Mouse (Mus musculus) spleen, postnatal 4 days (tissue): ENCODE results near the gene Adam10.
A peak's percentile ranks its signal among the peaks of the same experiment; 100 is the strongest.

Experiments used
- DNase-seq, 2 experiments: peaks; one replicate each; pipeline ENCODE4 v3.0.0; 2022; ENCODE audit warnings: low spot score in 2 of 2

Adam10 gene

DNA sequence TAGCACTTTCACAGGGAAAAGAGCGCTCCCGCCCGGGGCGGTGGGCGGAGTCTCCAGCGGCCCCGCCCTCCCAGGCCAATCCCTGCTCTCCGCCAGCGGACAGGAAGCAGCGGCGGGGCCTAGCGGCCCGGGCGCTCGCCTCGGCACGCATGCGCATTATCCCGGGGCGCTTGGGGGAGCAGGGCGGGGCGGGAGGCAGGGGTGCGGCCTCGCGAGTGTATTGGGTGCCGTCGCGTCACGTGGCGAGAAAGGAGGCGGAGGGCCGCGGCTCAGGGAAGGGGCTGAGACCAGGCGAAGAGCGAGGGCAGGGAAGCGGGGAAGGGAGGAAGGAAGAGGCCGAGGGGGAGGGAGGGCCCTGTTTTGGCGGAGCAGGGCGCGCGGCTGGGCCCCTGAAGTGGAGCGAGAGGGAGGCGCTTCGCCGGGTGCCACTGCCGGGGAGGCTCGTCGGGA, at the start of gene Adam10:
Gene Adam10, plus strand, starts transcription at position 316 of the 450 bp plus-strand sequence.
- DNase-seq = peak; percentile 100

DNA sequence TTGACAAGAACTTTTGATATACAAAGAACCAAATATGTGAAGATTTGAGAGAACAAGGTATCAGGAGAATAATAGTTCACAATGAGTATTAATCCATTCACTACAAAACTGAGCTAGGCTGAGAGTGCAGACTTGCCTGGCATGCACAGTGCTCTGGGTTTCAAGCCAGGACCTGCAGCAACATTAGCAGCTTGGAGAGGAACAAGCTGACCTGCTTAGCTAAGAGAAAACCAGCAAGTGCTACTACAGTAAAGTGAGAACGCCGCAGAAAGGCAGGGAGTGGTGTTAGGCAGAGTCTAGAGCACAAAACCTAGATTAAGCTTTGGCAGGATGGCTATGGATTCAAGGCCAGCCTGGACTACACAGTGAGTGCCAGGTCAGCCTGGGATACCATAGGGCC, 49.1 kb upstream of the Adam10 start:
- no peak for DNase-seq

DNA sequence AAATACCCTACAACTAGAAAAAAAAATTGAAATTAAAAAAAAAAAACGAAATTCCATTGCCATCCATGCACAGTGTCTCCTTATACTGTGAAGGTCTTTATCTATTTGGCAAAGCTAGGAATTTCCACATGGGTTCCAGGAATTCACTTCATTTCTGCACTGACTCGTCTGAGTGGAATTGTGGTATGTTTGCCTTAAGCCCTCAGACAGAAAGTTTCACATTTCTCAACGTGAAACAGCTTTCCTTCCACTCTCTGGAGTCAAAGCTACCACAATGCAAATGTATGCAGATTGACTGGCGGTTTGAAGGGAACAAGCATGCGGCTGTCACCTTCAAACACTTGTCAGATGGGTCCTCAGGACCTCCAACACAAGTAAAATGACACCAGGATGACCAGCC, 47.1 kb upstream of the Adam10 start:
- no peak for DNase-seq

DNA sequence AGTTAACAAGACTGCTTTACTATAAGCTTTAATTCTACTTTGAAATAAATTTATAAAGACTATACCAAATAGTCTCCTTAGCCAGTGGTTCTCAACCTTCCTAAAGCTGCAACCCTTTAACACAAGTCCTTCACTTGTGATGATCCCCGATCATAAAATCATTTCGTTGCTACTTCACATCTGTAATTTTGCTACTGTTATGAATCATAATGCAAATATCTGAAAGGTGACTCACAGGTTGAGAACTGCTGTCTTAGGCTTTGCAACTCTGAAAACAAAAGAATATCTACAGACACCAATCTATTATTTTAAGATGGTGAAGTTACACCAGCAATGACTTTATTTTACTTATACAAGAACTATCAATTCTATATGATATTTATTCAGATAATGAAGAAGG, 42.0 kb upstream of the Adam10 start:
- DNase-seq = no peak

DNA sequence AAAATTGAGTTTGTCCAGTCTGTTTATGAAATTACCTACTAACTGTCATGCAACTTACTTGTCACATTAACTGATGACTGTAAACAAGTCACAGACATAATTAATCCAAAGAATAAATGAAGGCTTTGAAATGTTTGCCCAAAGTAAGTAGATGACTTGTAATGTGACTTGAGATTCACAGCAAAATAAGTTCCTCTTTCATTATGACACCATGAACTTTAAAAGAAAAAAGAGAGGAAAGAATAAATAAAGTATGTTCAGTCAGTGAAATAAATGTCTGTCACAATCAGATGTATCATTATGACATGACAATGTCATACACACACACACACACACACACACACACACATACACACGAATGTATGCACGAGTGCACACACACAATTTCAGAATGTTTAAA, 28.5 kb upstream of the Adam10 start:
- no peak for DNase-seq

DNA sequence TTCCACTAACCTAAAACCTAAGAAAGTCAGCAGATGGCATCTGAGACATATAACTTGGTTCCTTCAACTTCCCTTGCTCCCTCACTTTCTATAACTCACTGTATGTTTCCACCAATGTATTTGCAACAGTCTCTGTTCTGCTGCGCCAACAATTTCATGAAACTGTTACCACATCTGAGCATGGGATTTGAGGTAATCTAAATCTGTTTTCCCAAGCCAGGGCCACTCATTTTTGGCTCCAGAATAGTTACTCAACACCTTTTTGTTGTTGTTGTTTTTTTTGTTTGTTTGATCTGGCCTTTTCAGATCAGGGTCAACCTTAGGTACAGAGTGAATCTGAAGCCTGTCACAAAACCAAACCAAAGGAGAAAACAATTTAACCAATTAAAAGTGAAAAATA, 27.8 kb upstream of the Adam10 start:
- DNase-seq = no peak

DNA sequence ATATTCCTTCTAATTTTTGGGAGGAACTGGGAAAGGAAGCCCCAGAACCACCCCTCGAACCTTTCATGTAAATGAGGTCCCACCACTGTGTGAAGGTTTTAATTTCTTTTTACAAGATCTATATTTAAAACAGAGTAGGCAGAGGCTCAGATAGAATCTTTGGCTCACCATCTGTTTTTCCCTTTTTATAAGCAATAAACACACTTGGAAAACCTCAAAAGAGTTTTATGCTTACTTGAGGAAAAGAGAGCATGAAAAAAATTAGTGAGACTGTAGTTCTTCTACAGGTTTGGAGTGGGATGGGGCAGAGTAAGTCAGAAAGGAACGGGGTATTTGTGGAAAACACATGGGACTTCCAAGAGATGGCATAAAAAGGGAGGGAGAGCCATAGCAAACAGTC, 26.6 kb upstream of the Adam10 start:
- peak in 1 of 2 experiments; percentile 39 for DNase-seq

DNA sequence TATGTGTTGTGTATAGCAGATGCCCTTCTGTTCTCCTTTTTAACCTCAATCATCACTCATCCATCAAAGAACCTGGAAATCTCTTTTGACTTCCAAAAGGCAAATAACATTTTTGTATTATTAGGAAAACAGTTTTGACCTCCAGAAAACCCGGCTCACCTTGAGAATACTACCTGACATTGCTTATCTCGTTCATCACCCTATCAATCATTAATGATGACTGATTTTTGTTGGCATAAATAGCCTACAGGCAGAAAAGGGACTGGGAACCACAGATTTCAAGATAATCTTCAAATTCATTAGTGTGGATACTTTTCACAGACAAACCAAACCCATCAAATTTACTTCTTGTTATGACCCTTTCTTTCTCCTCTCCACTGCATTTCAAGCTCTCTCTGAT, 24.9 kb upstream of the Adam10 start:
- no peak for DNase-seq

DNA sequence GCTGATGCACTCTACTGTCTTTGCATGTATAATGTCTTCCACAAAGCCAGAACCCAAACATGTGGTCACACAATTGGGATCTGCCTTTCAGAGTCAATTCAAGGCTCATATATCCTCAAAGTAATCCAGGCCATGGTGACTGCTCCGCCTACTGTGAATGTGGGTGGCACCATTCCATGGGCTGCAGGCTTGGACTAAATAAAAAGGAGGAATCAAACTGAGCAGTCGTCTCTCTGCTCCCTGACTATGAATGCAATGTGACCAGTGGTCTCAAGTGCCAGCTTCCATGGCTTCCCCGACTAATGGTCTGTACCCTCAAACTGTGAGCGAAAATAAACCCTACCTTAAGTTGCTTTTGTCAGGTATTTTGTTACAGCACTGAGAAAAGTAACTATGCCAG, 24.3 kb upstream of the Adam10 start:
- DNase-seq = peak in 1 of 2 experiments; percentile 49

DNA sequence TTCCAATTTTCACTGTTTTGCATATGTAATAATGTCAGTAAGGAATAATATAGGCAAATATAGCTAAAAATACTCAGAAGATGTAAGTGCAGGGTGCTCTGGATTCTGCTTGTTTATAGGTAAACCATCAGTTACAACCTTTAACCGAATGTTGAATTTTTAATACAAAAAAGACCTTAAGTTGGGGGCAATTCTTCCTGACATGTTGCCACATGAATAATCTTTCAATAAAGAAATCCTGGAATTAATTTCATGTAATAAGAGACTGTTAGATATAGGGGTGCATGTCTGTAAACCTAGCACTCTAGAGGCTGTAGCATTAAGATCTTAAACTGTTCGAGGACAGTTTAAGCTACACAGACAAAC, 23.1 kb upstream of the Adam10 start:
- DNase-seq = no peak

DNA sequence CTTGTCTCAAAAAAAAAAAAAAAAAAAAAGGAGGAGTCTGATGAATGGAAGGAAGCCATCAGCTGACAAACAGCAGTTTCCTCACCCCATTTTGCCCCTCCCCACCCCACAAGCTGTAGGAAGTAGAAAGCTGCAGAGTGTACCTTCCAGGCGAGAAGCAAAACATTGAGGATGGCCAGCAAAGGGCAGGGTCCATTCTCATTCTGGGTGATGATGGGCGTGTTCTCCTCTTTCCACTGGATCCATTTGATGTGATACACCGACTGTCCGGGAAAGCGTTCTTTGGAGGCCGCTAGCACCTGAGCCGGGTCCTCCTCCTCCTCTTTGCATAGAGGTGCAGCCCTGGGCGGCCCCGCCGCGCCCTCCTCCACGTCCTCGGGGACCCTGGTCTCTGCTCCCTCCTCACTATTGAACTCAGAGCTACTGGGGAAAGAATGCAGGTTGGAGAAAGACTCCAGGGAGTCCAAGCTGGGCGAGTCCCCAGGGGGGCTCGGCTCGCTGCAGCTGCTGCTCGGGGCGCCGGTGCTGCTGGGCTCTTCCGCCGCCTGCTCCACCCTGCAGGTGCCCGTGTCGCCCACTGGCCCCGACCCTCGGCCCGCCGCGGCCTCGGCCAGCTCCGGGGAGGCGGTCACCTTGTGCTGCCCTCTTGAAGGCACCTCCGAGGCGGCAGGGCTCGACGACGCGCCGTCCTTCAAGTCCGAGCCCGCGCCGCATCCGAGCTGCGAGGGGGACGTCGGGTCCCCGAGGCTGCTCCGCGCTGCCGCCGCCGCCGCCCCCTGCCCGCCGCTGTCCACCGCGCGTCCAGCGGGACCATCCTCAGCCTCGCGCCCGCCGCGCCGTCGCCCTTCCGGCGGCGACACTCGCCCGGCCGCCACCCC, 22.4 kb upstream of the Adam10 start, which contains the start of gene Gm10642:
Gene Gm10642, plus strand, starts transcription at position 122 of the 878 bp plus-strand sequence.
- DNase-seq = peak; percentile 63 to 84

DNA sequence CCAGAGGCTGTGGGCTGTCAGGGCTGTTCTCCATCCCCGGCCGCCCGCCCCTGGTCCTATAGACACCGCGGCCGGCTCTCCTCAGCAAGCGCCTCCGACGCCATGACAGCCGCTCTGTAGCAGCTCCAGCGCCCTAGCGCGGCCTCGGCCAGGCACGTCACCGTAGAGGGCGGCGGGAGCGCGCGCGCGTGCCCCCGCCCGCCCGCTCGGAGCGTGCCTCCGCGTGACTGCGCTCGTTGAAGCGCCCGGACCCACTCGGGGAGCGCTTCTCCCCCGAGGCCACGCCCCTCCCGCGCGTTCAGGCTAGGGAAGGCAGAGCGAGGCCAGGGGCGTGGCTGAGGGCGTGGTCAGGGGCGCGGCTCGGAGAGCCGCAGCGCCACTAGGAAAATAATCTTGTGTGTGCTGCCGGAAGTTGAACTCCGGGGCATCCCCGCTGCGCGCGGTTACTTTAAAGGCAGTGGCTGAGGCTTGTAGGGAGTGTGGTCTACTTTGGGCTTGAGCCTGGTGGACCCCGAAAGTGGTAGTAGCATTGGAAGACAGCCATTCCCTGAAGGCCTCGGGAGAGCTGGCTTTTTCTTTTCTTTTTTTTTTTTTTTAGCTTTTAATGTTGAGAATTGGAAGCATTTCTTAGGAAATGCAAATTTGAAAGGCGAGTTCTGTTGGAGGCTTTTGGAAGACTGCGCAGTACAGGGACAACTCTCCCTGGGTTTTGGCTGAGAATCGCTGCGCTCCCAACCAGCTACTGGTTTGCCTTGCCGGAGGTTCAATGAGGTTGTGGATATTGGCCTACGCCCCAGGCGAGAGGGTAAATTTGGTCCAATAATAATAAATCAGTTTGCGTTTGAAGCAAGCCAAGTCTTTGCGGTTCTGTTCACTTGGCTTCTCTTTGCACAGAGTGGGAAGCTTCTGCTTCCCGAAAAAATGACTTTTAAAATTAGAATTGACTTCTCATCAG, 21.5 kb upstream of the Adam10 start, which contains the start of gene Mindy2:
Gene Mindy2, minus strand, starts transcription at position 162 of the 955 bp plus-strand sequence.
- DNase-seq = peak; percentile 100

DNA sequence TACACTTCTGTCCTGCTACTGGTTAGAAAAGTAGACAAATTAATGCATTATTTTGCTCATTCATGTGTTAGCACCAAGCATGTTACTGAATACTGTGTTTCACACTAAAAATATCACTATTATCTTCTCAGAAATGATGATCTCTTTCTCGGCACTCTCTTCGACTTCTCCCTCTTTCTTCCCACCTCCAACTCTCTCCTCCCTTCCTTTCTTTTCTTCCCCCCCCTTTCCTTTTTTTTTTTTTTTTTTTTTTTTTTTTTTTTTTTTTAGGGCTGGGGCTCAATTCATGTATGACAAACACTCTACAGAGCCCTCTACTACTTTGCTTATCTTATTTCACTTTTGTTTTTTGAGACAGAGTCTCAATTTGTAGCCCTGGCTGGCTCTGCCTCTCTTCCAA, 20.5 kb upstream of the Adam10 start:
- peak in 1 of 2 experiments; percentile 42 for DNase-seq

DNA sequence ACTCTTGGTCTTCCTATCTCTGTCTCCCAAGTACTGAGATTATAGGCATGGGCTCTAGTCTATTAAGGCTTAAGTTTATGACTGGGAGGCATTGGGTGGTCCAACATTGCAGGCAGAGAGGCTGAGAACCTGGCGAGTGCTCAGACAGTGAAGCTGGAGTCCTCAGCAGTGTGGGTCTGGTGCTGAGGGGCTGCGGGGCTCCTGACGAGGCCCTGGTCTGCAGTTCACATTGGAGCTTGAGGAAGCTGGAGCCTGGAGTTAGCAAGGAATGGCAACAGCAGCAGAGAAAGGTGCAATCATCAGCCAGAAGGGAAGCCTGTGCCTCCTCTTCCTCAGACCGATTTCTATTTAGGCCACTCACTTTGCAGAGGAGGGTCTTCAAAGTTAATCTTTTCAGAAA, 13.9 kb upstream of the Adam10 start:
- no peak for DNase-seq

DNA sequence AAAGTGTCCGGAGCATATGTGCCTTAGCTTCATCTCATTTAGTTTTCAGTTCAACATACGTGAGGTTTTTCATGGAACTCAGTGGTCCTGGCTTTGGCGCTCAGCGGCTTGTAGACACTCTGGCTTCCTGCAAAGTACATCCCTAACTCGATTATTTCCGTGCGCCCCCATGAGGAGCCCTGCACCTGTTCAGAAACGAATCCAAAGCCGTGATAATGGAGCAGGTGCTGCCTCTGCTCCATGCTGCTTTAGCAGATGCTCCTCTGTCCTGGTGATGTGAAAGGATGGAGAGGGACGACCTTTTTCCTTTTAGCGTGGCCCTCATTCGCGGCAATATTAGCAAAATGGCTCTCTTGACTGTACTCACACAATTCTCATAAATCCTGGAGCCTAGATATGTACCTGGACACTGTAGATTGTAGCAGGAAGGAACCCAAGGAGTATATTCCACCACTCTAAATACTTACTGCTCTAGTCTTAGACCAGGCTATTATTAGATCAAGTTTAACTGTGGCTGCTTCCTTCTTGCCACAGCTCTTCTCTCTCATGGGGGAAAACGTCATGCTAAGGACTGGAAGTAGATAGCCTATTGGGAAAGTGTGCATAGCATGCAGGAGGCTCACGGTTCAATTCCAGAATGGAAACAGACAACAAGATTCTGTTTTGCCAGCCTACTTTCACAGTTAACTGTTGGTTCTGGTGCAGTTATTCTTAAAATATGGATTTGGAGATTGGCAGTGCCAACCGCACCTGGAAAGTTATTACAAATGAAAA, 13.2 kb upstream of the Adam10 start:
- DNase-seq = no peak

DNA sequence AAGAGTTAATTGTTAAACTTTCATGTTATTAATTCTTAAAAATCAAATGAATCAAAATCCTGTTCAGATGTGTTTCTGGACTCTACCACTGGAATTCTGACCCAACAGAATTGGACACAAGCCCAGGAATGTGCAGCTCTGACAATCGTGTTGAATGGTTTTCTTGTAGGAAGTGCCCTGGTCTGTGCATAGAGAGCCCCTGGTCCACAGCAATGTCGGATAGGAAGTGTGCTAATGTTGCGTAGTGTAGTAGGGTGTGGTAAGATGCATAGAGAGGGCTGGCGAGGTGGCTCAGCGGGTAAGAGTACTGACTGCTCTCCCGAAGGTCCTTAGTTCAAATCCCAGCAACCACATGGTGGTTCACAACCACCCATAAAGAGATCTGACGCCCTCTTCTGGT, 12.0 kb upstream of the Adam10 start:
- no peak for DNase-seq

DNA sequence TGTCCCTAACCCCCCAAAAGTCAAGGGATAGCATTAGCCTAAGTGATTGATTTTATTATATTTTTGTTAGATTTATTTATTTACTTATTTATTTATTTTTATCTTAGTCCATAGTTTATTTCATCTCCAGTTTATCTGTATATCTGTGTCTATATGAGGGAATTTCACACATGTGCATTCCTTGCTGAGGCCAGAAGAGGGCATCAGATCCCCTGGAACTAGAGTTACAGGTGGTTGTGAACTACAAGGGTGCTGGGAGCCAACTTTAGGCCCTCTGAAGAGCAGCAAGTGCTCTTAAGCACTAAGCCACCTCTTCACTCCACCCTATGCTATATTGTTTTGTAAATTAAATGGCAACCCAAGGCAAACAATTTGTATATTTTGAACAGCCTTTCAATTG, 10.7 kb upstream of the Adam10 start:
- no peak for DNase-seq

DNA sequence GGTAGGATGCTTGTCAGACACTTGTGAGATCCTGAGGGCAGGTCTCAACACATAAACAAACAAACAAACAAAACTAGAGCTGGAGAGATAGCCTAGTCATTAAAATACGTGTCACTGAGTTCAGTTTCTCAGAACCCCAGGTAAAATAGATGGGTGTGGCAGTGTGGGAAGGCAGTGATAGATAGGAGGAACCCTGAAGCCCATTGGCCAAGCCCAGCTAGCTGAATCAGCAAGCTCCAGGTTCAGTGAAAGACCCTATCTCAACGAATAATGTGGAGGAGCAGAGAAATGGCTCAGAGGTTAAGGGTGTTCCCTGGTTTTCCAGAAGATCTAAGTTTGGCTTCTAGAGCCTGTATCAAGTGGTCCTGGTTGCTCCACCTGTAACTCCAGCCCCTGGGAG, 9.6 kb upstream of the Adam10 start:
- DNase-seq = peak; percentile 68 to 70

DNA sequence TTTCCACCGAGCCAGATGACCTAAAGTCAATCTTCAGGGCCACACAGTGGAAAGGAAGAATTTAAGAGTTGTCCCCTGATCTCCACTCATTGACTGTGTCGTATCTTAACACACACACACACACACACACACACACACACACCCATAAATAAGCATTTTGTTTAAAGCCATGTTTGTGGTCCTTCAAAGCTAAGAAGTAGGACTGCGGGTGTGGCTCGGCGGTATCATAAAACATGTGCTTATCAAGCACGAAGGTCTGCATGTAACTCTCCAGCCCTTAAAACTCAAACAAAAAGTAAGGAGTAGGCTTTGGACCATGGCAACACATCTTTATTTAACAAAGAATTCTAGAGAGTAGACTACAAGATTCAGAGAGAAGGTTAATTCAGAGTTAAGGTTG, 8.4 kb upstream of the Adam10 start:
- DNase-seq = peak in 1 of 2 experiments; percentile 44

DNA sequence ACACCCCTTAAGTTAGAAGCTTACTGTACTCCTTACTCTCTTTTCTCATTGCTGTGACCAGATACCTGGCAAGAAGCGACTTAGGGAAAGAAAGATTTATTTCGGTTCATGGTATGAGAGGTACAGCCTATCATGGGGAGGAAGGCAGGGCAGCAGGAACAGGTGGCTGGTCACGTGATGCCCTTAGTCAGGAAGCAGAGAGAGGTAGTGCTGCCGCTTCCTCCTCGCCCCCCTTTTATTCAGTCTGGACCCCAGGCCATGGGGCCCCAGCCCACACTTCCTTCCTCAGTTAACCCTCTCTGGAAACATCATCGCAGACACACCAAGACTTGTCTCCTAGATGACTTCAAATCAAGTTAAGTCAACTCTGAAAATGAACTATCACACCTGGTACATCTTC, 7.5 kb upstream of the Adam10 start:
- peak; percentile 55 to 79 for DNase-seq

DNA sequence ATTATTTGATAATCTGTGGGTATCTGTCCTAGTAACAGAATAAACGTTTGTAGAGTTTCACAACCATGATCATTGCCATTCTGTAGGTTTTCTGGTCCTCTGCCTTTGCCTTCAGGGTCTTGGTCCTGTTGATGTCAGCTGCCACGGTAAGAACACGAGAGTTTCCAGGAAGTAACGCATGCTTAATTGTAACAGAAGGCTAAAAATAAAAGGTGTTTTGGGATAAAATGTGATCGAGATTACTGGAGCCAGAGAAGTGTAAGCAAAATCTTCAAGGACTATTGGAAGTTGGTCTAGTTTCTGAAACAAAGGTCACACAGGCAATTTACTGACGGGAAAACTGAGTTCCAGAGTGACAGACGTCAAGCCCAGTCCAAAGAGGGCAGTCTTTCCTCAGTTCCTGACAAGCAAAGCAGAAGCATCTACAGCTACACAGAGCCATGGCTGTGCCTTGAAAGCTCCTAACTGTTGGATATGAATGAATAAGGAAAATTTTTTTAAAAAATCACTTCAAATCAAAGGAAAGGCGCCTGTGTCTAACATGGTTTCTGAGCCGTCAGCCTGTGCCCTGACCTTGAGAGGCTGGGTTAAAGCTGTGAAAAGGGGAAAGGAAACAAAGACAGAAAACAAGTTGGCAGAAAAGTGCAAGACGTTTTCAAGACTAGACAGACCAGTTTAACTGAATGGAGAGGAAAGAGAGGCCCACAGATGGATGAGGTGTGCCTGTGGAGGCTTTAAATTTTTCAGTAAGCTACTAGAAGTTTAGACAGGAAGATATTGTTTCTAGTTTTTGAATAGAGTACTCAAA, 6.8 kb upstream of the Adam10 start:
- peak; percentile 27 to 54 for DNase-seq
